Mouse (Mus musculus): ENCODE measurements at regions not wholly inside any gene's neighbourhood (a gene's known extent, or its start where the extent isn't known, plus 50 kb on each side); places are given as distances from the start of the nearest gene placed in this dataset.

DNA sequence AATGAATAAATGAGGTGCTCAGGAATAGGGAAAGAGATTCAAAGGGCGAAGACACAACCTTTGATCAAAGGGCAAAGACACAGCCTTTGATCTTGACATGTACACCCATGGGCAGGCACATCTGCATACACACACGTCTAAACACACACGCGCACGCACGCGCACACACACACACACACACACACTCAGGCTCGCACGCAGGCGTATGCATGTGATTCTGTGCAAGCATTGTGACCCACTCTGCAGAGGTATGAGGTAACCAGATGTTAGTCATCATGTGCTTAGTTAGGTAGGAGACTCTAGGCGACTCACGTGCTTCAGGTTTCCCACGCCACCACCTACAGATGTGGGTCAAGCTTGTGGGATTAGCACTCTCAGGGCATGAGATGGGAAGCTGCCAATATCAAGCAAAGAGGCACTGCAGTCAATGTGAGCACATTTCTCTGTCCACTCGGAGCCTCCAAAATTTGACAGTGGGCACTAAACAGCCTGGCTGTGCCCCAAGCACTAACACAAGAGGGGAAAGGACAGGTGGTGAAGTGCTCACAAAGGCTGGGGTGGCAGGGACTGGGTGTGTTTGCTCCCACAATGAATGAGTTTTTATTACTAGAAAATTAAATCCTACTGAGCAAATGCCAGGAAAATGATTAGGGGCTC lies 123.3 kb upstream of the Slc44a1 start:
- Histone ChIP-seq H3K4me3 (no peak overlapping the region), H3K36me3 (no peaks in the 10 kb centered on the region), H3K27ac (replicated peaks) (peak overlapping the region; percentile 69), H3K9me3 (replicated peaks) (no peaks in the 10 kb centered on the region), H3K27me3 (ENCODE audit: low read depth, poor library complexity, severe bottlenecking) (no peaks in the 10 kb centered on the region), H3K4me1 (peaks cover 21% of the 10 kb centered on the region)
- WGBS: 90% methylated on average over 14 of the region's 14 CpGs
- DNase-seq (ENCODE audit: low spot score): no peak

DNA sequence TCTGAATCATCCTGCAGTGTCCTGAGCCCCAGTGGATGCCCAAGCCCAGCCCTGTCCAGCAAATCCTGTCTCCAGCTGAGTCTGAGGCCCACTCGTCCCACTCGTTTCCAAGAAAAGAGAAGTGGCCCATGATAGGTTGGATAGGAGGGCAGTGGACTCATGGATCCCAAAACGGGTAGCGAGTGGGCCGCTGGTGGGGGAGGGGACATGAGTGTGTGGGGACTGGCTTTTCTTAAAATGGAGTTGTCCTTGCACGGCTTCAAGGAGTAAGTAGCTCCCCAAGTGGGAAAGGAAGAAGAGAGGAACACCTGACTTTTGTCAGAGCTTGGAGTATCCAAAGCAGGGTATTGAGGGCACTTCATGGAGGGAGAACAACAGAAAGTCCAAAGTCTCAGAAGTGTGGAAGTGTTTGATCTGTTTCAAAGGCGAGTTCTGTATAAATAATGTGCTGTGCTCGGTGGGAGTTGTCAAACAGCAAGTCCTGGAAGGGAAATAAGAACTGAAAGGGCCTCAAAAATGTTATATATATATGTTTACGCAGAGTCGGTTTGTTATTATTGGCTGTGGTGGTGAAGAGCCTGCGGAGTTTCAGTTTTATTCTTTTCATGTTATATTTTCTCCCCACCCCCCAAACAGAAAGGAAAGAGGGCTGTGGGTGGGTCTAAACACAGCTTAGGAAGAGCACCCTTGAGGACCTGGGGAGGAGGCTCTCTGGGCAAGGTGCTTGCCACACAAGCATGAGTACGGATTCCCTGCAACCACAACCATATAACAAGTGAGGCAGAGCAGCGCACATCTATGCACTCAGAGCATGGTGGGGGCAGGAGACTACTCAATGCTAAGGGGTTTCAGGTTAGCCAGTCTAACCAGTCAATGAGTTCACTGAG lies 124.1 kb upstream of the Slc44a1 start:
- H3K27ac ChIP-seq (replicated peaks): peak overlapping the region; percentile 42; the same call in 1 of the 2 replicates
- H3K4me1 ChIP-seq: peaks cover 21% of the 10 kb centered on the region
- WGBS: 81% methylated on average over 13 of the region's 13 CpGs
- H3K36me3 ChIP-seq: no peaks in the 10 kb centered on the region
- no peaks in the 10 kb centered on the region for H3K27me3 ChIP-seq (ENCODE audit: low read depth, poor library complexity, severe bottlenecking)
- no peaks in the 10 kb centered on the region for H3K9me3 ChIP-seq (replicated peaks)
- DNase-seq (ENCODE audit: low spot score): no peak
- H3K4me3 ChIP-seq: no peak overlapping the region

DNA sequence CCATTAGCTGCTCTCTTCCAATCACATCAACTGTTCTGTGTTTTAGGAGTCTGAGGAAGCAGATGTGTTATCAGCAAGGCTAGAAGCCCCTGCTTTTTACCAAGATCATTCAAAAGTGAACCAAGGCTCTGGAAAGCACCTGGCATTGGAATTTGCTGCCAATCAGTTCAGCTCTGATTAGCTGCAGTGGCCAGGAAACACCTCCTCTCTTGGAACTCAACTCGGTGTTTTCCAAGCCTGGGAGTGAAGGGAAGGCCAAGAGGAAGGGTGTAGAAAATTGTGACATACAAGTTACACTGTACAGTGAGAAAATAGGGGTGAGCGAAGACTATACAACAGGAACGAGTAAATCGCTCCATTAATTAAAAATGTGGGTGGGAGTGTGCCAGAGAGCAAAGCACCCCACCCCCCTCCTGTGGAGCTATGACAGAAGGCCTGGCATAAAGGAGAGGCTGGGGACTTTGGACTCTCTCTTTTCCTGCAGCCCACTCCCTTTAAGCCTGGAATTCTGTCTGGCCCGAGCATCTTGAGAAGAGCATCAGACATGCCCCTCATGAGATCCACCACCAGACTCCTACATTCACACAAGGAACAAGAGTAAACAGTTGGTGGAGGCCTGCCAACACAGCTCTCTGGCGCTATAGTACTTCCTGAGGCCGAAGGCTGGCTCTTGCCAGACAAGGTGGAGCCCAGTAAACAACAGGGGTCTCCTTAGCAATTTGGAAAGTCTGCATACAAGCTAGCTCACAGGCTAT lies 124.9 kb upstream of the Slc44a1 start:
- Histone ChIP-seq H3K27ac (replicated peaks) (peak overlapping the region; percentile 42; the same call in 1 of the 2 replicates), H3K4me3 (no peak overlapping the region), H3K36me3 (no peaks in the 10 kb centered on the region), H3K27me3 (ENCODE audit: low read depth, poor library complexity, severe bottlenecking) (no peaks in the 10 kb centered on the region), H3K9me3 (replicated peaks) (no peaks in the 10 kb centered on the region), H3K4me1 (peaks cover 21% of the 10 kb centered on the region)
- DNase-seq (ENCODE audit: low spot score): no peak
- WGBS: 86% methylated on average over 7 of the region's 7 CpGs

DNA sequence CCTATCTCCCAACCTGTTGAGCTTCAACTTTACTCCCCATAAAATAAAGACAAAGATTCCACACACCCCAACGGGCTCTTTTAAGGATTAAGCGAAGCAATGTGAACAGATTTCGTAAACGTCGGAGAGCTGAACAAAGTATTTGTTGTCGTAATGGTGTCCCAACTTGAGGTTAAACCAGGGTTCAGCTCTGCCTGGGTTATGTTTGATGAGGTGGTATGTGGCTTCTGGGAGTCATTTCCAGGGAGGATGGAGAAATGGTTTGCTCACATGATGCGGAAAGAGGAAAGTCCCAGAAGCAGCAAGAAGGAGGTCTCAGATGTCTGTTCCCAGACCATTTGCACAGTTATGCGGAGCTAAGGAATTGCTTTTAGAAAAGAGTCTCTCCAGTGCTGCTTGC lies 126.1 kb upstream of the Slc44a1 start:
- H3K27ac ChIP-seq (replicated peaks): no peak overlapping the region
- H3K36me3 ChIP-seq: no peaks in the 10 kb centered on the region
- H3K4me1 ChIP-seq: peaks cover 21% of the 10 kb centered on the region
- H3K4me3 ChIP-seq: no peak overlapping the region
- no peaks in the 10 kb centered on the region for H3K27me3 ChIP-seq (ENCODE audit: low read depth, poor library complexity, severe bottlenecking)
- 90% methylated on average over 8 of the region's 8 CpGs for WGBS
- DNase-seq (ENCODE audit: low spot score): no peak
- no peaks in the 10 kb centered on the region for H3K9me3 ChIP-seq (replicated peaks)

DNA sequence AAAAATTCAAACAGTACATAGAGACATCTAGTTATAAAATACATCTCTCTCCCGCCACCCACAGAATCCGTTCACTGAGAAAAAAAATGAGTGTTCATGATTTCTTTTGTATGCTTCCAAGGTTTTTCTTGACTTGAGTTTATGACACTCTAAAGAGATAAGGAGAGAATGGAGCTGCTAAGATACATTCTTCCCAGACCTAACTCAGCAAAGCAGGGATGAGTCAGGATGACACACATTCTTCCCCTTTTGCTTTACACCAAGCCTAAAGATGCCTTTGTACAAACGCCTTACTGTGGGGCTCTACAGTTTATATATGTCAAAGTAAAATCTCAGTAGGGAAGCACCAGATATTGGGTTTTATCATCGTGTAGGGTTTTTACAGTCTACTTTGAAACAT lies 133.1 kb upstream of the Slc44a1 start:
- H3K27me3 ChIP-seq (ENCODE audit: low read depth, poor library complexity, severe bottlenecking): no peaks in the 10 kb centered on the region
- 82% methylated on average over 4 of the region's 4 CpGs for WGBS

DNA sequence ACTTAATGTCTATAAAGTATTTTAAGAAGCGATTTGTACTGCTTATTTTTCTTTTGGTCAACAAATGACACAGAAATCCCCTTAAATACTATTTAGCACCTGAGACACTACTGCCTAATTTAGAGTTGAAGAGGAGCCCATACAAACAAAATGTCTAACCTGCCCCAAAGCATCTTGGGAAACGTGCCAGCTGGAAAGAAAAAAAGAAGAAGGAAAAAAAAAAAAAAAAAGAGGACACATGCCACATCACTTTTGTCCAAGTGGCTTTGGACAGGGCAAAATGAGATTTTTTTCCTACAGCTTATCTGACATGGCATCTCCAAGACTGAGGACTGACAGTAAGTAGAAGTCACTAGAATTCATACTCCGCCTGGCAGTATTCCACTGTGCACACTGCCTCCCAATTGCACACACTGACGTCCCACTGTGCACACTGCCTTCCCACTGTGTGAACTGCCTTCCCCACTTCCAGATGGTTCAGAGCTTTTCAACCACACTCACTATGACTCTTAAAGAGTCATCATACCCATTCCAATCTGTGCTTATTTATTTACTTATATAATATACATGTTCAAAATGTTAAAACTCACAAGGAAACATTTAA lies 135.3 kb upstream of the Slc44a1 start:
- Histone ChIP-seq H3K4me3 (no peak overlapping the region), H3K36me3 (no peaks in the 10 kb centered on the region), H3K27ac (replicated peaks) (no peak overlapping the region), H3K9me3 (replicated peaks) (no peaks in the 10 kb centered on the region), H3K4me1 (no peaks in the 10 kb centered on the region), H3K27me3 (ENCODE audit: low read depth, poor library complexity, severe bottlenecking) (no peaks in the 10 kb centered on the region)
- no peak for DNase-seq (ENCODE audit: low spot score)
- 83% methylated on average over 4 of the region's 4 CpGs for WGBS

More for the DNA sequence above, 133.1 kb upstream of the Slc44a1 start:
- no peak overlapping the region for H3K27ac ChIP-seq (replicated peaks)
- H3K4me3 ChIP-seq: no peak overlapping the region
- H3K9me3 ChIP-seq (replicated peaks): no peaks in the 10 kb centered on the region
- H3K4me1 ChIP-seq: no peaks in the 10 kb centered on the region
- no peak for DNase-seq (ENCODE audit: low spot score)
- no peaks in the 10 kb centered on the region for H3K36me3 ChIP-seq

DNA sequence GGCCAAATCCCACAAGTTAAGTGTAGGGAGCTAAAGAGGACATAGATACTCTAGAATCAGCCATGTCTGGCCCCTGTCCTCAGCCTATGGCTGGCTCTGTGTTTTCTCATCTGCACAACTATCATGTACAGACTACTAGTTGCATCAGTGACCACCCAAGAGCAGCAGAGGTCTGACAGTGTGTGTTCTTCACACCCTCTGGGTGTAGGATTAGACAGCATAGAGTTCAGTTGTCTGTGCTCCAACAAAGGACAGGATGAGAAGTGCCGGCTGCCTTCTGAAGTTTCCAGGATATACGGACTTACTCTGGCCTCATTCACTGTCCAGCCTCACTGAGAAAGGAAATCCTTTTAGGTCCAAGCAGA lies 135.9 kb upstream of the Slc44a1 start:
- 88% methylated on average over 2 of the region's 2 CpGs for WGBS
- no peak for DNase-seq (ENCODE audit: low spot score)

DNA sequence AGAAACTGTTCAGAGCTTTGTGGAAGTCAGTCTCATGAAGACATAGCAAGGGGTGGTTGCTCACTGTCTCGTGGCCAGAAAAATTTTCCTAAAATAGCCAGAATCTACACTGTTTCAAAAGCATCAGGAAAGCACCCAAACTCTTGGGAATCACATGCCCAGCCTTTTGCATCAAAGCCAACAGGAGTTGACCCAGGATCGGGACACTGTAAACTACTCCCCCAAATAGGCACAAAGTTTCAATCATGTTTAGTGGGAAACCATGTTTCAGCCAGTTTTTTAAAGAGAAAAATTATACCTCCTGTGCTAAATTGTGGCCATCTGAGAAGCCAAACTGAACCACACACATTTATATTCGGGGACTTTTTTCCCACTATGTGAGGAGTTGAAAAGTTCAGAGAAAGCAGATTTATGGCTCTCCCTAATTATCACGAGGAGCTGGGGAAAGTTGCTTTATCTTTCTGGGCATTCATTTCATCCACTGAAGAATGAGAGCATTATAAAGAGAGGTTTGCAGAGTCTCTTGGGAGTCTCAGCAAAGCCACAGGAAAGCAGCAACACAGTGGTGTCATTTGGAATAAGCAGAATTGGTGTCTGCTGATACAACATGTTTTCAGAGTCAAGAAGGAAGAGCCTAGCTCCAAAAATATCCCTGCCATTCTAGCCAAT lies 136.5 kb upstream of the Slc44a1 start:
- Histone ChIP-seq H3K27ac (replicated peaks) (no peak overlapping the region), H3K4me1 (no peaks in the 10 kb centered on the region), H3K36me3 (no peaks in the 10 kb centered on the region), H3K9me3 (replicated peaks) (no peaks in the 10 kb centered on the region), H3K4me3 (no peak overlapping the region), H3K27me3 (ENCODE audit: low read depth, poor library complexity, severe bottlenecking) (no peaks in the 10 kb centered on the region)
- 80% methylated on average over 4 of the region's 4 CpGs for WGBS
- no peak for DNase-seq (ENCODE audit: low spot score)

More for the DNA sequence above, 135.9 kb upstream of the Slc44a1 start:
- Histone ChIP-seq H3K4me3 (no peak overlapping the region), H3K27ac (replicated peaks) (no peak overlapping the region), H3K4me1 (no peaks in the 10 kb centered on the region), H3K27me3 (ENCODE audit: low read depth, poor library complexity, severe bottlenecking) (no peaks in the 10 kb centered on the region), H3K9me3 (replicated peaks) (no peaks in the 10 kb centered on the region), H3K36me3 (no peaks in the 10 kb centered on the region)

DNA sequence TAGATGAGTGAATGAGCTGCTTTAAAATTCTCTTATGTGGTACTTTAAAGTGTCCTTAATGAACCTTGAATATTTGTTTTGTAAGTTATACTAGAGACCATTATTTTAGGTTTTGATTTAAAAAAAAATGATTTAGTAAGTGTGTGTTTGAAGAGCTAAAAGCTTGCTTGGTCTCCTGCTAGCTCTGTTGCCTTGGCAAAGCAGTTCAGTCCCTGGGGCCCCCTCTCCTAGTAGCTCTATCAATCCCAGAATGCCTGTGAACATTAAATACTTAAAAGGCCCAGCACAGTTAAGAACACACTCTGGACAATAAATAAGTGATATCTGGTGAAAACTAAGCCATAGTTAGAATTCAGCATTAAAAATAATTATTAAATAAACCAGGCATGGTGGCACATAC lies 138.3 kb upstream of the Abca1 start:
- no peaks in the 10 kb centered on the region for H3K4me1 ChIP-seq
- no peak overlapping the region for H3K27ac ChIP-seq (replicated peaks)
- no peaks in the 10 kb centered on the region for H3K27me3 ChIP-seq (ENCODE audit: low read depth, poor library complexity, severe bottlenecking)
- H3K36me3 ChIP-seq: no peaks in the 10 kb centered on the region
- peaks cover 4% of the 10 kb centered on the region; the same call in 1 of the 2 replicates for H3K9me3 ChIP-seq (replicated peaks)
- no peak overlapping the region for H3K4me3 ChIP-seq
- DNase-seq (ENCODE audit: low spot score): no peak

DNA sequence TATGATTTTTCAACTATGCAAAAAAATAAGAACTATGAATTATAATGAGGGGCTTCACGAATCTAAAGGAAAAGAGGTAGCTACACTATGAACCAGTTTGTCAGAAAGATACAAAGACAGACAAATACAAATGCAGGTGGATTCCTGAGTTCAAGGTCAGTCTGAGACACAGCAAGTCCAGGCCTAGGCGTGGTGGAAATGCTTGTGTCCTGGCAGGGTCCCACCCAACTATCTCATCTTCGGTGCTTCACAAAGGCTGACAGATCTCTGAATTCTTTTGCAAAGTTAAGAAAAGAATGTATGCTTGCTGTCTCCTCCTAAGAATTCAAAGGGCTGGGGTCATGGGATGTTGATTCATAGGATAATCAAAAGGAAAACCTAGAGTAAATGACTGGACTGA lies 132.9 kb upstream of the Abca1 start:
- peaks cover 7% of the 10 kb centered on the region; the same call in 1 of the 2 replicates for H3K9me3 ChIP-seq (replicated peaks)

DNA sequence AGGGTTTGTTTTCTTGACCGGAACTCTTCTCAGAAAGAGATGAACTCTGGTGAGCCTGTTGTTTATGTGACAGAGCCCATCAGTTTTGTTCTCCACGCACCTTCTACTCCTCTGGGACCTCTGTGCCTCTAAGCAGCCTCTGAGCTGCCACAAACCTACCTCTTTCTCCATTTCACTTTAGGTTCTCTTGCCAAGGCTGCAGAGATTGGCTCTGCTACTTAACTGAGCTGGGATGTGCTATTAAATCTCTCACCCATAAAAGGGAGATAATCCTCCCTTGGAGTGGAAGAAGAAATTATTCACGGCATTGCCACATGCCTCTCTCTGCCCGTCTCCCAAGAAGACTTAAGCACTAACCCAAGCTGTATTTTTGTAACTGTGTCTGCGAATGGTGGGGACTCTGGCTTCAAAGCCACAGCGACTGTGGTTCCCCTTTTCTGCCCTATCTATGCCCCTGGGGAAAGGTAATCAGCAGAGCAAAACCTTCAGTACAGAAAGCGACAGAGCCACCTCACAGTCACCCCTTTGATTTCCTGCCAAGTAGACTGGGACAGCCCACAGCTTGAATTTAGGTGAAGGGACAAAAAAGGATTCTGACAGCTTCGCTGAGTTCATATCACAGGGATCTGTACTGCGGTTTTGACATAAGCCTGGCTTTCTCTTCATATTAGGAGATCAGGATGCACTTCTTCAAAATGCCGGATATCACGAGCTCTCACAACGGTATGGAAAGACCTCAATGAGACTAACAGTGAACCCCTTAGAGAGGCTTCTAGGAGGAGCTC lies 118.2 kb upstream of the Abca1 start:
- no peak for DNase-seq (ENCODE audit: low spot score)
- Histone ChIP-seq H3K36me3 (no peaks in the 10 kb centered on the region), H3K4me3 (no peak overlapping the region), H3K4me1 (peaks cover 5% of the 10 kb centered on the region), H3K27me3 (ENCODE audit: low read depth, poor library complexity, severe bottlenecking) (no peaks in the 10 kb centered on the region), H3K27ac (replicated peaks) (no peak overlapping the region), H3K9me3 (replicated peaks) (no peaks in the 10 kb centered on the region)
- WGBS: 68% methylated on average over 12 of the region's 12 CpGs

More for the DNA sequence above, 132.9 kb upstream of the Abca1 start:
- 84% methylated on average over 3 of the region's 3 CpGs for WGBS
- no peak for DNase-seq (ENCODE audit: low spot score)
- Histone ChIP-seq H3K4me1 (no peaks in the 10 kb centered on the region), H3K4me3 (no peak overlapping the region), H3K27ac (replicated peaks) (no peak overlapping the region), H3K36me3 (no peaks in the 10 kb centered on the region), H3K27me3 (ENCODE audit: low read depth, poor library complexity, severe bottlenecking) (no peaks in the 10 kb centered on the region)
